Mouse (Mus musculus): ENCODE results near the gene Slamf8. TPM values are rescaled to one million over a fixed set of nuclear protein-coding genes. Genes with fewer than 3 reads are reported as not detected.

Gene Slamf8
- polyA plus RNA-seq (2012; rRNA removed): 0.02 and 0.06 TPM in 2 replicates

GRCm38 (mm10) chr1:172590385-172590784, at the start of gene Slamf8:
TSS of gene Slamf8 (minus strand) at chr1:172590568.

DNA sequence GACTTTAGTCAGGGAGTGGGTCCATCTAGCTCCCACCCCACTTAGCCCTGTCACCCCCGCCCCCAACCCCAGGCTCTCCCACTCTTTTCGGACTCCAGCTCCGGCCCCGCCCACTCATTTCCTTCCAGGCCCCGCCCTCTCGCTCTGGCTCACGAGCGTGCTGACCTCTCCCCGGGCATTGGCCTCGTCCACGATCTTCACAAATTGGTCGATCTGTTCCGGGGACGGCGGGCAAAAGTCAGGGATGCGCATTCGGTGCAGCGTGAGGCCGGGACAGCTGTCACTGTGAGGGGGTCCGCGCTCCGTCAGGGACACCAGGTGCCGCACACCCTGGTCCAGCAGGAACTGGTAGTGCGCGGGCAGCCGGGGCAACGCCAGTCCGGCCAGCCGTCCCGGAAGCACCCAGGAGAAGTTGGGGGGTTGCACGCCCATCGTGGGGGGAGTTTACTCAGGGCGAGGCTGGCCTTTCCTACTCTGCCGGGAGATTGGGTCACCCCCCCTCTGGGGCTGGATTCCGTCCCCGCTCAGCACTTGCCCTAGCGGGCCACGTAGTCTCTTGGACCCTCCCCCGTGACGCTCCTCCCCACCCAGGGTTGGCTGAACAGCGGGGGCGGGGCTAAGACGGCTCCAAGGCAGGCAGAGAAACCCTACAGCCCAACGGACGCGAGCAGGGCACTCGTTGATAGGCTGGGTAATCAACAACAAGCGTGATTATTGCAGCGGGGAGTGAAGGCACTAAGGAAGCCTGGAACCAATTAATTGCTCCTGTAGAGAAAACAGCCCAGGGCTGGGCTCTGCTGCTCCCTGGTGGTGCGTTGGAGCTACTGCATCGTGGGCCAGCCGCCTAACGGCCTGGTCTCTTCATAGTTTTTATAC, 42.3 kb upstream of the Slamf8 start, which contains the start of gene Dusp23:
Gene Dusp23 (minus strand): TSS at position 512 of the 876 bp plus-strand sequence.

DNA sequence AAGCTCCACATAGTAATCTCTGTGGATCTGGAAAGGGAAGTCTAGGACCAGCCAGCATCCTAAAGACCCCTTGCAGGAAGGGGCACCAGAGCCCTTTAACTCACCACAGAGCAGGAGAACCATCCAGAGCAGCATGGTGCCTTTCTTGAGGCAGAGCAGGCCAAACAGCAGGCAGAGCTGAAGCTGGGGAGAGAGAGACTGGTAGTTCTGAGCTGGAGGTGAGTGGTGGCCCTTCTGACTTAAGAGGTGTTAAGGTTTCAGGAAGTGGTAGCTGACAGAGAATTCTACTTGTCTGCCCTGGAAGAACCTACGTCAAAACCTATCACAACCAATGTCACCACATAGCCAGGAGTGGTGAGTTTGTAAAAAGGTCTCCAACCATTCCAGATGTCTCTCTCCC, 12.0 kb upstream of the Slamf8 start, which contains the start of gene Fcrl6:
Gene Fcrl6 (minus strand): TSS at position 226 of the 400 bp plus-strand sequence.

DNA sequence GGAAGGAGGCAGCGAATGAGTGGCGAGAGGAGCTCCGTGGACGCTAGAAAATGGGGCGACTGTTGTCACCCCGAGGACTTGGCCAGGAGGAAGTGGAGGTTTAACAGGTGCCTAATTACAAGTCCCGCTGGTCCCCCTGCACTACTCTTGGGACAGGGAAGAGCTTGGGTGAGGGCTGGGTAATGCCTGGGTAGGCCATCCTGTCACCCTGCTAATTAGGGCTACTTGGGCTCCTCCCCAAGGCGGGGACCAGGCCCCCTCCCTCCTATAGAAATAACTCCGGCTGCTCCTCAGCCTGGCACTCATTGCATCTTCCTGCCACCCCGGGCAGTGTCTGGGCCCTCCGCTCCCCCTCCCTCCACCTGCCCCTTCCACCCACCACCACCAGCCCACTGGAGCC, 34.7 kb downstream of the Slamf8 start, which contains the start of gene Vsig8:
Gene Vsig8 (plus strand): TSS at position 301 of the 400 bp plus-strand sequence.

Other genes starting within 250 kb of the Slamf8 start
- 1.2 TPM in 2 replicates for gene Kcnj10, start 249.4 kb downstream of the Slamf8 start, polyA plus RNA-seq (2012; rRNA removed)
- gene Pigm, start 214.0 kb downstream of the Slamf8 start, polyA plus RNA-seq (2012; rRNA removed): 10.0 and 17.0 TPM in 2 replicates
- 0.20 and 0.26 TPM in 2 replicates for gene Slamf9, start 115.2 kb downstream of the Slamf8 start, polyA plus RNA-seq (2012; rRNA removed)
- 111 and 126 TPM in 2 replicates for gene Igsf9, start 108.8 kb downstream of the Slamf8 start, polyA plus RNA-seq (2012; rRNA removed)
- gene Tagln2, start 90.5 kb downstream of the Slamf8 start, polyA plus RNA-seq (2012; rRNA removed): 28.5 and 53.8 TPM in 2 replicates
- gene Cfap45, start 69.8 kb downstream of the Slamf8 start, polyA plus RNA-seq (2012; rRNA removed): 1.7 and 2.2 TPM in 2 replicates
- gene Vsig8, start 34.6 kb downstream of the Slamf8 start, polyA plus RNA-seq (2012; rRNA removed): 0.04 and 0.07 TPM in 2 replicates
- gene Fcrl6, start 12.0 kb upstream of the Slamf8 start, polyA plus RNA-seq (2012; rRNA removed): 0.36 TPM in 1 of 2 replicates, not detected in the other
- 6.8 and 10.0 TPM in 2 replicates for gene Dusp23, start 42.4 kb upstream of the Slamf8 start, polyA plus RNA-seq (2012; rRNA removed)
- 0.12 and 0.35 TPM in 2 replicates for gene Crp, start 107.5 kb upstream of the Slamf8 start, polyA plus RNA-seq (2012; rRNA removed)

All from central nervous system, embryonic 11.5 days (tissue).